Mouse (Mus musculus): Measurements from ENCODE around the gene Erbb2. TPM values are rescaled to one million over a fixed set of nuclear protein-coding genes. Genes with fewer than 3 reads are reported as not detected.
A peak's percentile ranks its signal among the peaks of the same experiment; 100 is the strongest.

The Erbb2 gene
- polyA plus RNA-seq, 1 experiment from 2014 or later, result 48.0 TPM

DNA sequence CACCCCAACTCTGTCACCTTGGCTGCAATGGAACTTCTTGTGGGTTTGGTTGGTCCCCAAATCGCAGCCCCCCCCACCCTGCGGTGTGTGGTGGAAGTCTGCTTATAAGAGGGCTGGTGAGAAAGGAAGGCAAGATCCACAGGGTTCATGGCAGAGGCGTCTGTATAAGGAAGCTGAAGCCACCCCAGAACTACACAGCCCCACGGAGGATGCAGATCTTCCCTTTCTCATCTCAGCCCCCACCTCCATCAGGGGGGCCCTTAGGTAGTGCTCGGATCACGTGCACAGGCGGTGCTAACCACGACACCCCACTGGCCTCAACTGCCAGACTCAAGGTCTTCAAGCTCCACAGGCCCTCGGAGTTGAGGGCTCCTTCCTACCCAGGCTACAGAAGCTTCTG, 51.6 kb downstream of the Erbb2 start:
- no peak for ATAC-seq (replicated peaks; ENCODE audit: low FRiP score)
- H3K4me1 ChIP-seq, result peaks cover 4% of the 10 kb centered on the region
- 84% methylated on average over 9 of the region's 9 CpGs for WGBS

DNA sequence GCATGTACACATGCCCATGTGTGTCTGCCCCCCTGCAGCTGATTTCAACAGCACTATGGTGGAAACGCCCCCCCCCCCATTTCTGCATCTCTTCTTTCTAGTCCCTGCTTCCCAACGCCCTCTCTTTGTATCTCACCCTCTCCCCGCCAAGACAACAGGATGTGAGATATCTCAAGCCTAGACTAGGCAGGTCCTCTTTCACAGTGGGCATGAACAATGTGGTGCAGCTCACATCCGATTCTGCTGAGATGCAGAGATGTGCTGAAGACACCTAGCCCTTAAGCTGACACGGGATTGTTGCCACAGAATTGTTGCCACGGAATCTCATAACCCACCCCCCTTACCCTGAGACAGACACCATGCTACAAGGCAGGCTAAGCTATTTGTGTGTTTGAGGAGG, 52.2 kb downstream of the Erbb2 start:
- H3K9ac ChIP-seq, result no peak overlapping the region
- 81% methylated on average over 6 of the region's 6 CpGs for WGBS
- ATAC-seq (replicated peaks; ENCODE audit: low FRiP score), result no peak
- no peaks in the 10 kb centered on the region for H3K36me3 ChIP-seq
- no peak overlapping the region for H3K4me3 ChIP-seq (replicated peaks)
- H3K9me3 ChIP-seq (replicated peaks), result no peaks in the 10 kb centered on the region
- H3K27ac ChIP-seq, result no peak overlapping the region
- H3K27me3 ChIP-seq, result peaks cover 13% of the 10 kb centered on the region
- peaks cover 2% of the 10 kb centered on the region; the same call in 1 of the 2 replicates for H3K4me1 ChIP-seq
- no peak overlapping the region for H3K4me2 ChIP-seq

More for the DNA sequence above, 51.6 kb downstream of the Erbb2 start:
- no peak overlapping the region for H3K4me2 ChIP-seq
- H3K27me3 ChIP-seq, result peaks cover 19% of the 10 kb centered on the region
- H3K27ac ChIP-seq, result no peak overlapping the region
- H3K9me3 ChIP-seq (replicated peaks), result no peaks in the 10 kb centered on the region
- no peak overlapping the region for H3K4me3 ChIP-seq (replicated peaks)
- no peaks in the 10 kb centered on the region for H3K36me3 ChIP-seq
- H3K9ac ChIP-seq, result no peak overlapping the region

DNA sequence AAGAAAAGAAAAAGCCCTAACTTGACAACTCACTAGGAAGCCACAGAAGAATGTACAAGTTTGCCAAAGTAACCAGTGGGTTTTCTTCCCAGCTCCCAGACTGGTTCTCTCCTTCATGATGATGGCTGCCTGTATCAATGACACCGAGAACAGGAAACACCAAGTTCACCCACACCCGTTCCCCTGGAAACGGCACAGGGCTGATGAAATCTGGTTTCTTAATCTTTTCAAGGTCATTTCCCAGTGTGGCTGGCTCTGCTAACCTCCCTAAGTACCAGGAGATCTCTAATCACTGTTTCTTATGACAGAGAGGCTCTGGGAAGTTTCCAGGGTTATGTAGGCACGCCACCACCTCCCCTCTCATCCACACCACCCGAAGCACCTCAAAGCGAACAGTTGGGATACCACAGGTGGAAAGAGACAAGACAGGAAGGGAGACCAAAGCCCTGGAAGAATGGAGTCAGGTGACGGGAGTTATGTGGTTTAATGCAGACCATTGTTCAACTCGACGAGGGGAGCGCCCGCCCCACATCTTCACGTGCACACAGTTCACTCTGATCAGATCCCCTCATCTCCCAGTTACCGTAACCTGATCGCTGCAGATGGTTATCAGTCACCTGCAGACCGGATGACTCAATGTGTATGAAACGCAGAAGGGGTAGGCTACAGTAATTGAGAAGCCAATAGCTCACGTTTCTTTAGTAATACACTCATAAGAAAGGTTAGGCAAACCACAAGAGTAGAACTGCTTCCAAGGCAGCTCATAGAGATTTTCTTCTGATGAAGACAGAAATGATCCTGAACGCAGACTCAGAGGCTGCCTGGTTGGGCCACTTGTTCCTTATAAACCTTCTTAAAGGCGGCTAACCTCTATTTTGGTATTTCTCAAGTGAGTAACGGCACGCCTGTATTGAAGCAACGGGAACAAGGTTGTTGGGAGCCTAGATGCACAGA, 57.8 kb downstream of the Erbb2 start:
- WGBS, result 53% methylated on average over 22 of the region's 22 CpGs
- Histone ChIP-seq H3K9ac (no peak overlapping the region), H3K4me2 (peak overlapping the region; percentile 15; the same call in 1 of the 2 replicates), H3K9me3 (replicated peaks) (no peaks in the 10 kb centered on the region), H3K27ac (peak overlapping the region; percentile 80), H3K27me3 (0 out of 2 replicates have a peak, but pooled peaks cover 2% of the 10 kb centered on the region), H3K4me1 (peaks cover 19% of the 10 kb centered on the region), H3K36me3 (no peaks in the 10 kb centered on the region), H3K4me3 (replicated peaks) (no peak overlapping the region)
- 0 out of 2 replicates have a peak, but pooled peaks have one; percentile 18 for ATAC-seq (replicated peaks; ENCODE audit: low FRiP score)

DNA sequence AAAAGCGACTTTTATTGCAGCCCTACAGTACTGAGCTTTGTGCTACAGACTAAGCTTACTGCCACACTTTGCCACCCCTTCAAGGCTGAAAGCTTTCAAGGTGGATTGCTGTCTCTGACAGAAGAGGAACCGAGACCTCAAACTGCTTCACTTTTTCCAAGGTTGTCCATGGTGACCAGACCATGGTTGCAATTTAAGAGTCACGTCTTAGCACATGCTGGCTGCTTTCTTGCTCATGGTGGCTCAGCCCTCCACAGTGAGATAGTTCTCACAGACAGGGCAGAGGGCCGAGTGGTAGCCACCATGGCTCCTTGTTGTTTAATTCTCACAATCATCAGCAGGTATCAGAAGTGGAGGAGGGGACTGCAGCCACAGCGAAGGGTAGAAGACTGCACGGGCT, 58.5 kb downstream of the Erbb2 start:
- Histone ChIP-seq H3K4me1 (peaks cover 19% of the 10 kb centered on the region), H3K9ac (no peak overlapping the region), H3K4me2 (no peak overlapping the region), H3K27me3 (0 out of 2 replicates have a peak, but pooled peaks cover under 1% of the 10 kb centered on the region), H3K36me3 (no peaks in the 10 kb centered on the region), H3K4me3 (replicated peaks) (no peak overlapping the region), H3K9me3 (replicated peaks) (no peaks in the 10 kb centered on the region), H3K27ac (peak overlapping the region; percentile 80)
- no peak for ATAC-seq (replicated peaks; ENCODE audit: low FRiP score)
- 72% methylated on average over 6 of the region's 6 CpGs for WGBS

DNA sequence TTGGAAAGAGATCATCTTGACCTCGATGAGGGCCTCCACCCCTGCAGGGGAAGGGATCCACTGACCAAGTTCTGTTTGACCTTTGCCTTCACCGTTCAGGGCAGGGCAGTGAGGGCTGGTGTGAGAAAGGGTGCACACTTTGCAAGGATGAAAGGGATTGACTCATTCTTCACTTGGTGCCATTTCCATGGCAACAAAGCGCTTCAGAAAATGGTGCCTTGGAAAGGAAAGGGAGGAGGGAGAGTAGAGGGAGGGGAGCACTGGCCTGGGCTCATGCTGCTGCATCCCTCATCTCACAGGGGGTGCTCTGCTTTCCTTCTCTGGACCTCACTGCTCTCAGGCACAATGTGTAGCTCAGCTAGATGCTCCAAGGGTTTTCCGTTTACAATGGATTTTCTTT, 60.4 kb downstream of the Erbb2 start:
- no peak for ATAC-seq (replicated peaks; ENCODE audit: low FRiP score)
- no peak overlapping the region for H3K27ac ChIP-seq
- no peak overlapping the region for H3K4me2 ChIP-seq
- 50% methylated on average over 4 of the region's 4 CpGs for WGBS
- no peaks in the 10 kb centered on the region for H3K27me3 ChIP-seq
- no peaks in the 10 kb centered on the region for H3K36me3 ChIP-seq
- no peak overlapping the region for H3K4me3 ChIP-seq (replicated peaks)
- H3K9ac ChIP-seq, result no peak overlapping the region
- no peaks in the 10 kb centered on the region for H3K9me3 ChIP-seq (replicated peaks)
- H3K4me1 ChIP-seq, result peaks cover 19% of the 10 kb centered on the region

DNA sequence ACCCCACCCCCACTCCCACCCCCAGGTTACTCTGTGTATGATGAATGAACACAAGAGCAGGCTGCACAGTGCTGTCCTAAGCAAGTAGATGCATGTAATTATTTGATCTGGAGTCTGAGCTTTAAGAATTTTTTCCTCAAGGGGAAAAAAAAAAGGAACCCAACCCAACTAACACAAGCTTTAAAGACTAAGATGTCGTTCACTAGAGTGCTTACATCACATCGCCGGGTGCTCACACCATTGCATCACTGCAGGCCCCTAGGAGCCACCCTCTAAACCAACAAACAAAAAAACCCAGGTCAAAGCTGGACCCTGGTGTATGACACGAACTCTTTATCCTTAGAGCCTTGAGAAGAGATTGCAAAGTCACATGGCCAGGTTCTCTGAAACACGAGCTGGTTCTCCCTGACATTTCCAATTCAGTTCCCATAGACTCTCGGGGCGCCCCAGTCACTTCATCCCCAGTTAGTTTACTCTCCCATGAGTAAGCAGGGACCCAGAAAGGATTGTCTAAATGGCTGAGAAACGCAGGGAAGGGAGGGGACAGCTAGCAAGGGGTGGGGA, 61.7 kb downstream of the Erbb2 start:
- Histone ChIP-seq H3K36me3 (no peaks in the 10 kb centered on the region), H3K27me3 (no peaks in the 10 kb centered on the region), H3K4me2 (no peak overlapping the region), H3K9me3 (replicated peaks) (no peaks in the 10 kb centered on the region), H3K27ac (no peak overlapping the region), H3K4me3 (replicated peaks) (no peak overlapping the region), H3K9ac (no peak overlapping the region), H3K4me1 (peaks cover 19% of the 10 kb centered on the region)
- WGBS, result 52% methylated on average over 8 of the region's 8 CpGs
- no peak for ATAC-seq (replicated peaks; ENCODE audit: low FRiP score)

DNA sequence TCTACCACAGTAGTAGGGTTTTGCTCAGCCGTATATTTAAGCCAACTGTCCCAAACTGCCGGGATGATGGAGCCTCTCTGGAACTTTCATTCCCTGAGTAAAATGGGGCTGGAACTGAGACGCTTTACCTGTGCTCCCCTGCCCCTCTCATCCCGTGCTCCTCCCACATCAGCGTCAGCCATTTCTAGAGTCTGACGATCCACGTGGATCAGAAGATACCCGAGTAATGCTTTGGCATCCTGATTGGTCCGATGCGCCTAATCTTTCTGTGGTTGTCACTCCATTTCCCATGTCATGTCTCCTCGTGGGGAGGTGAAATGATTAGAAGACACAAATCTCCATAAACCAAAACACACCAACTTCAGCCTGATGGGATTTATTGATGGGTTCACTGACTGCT, 62.7 kb downstream of the Erbb2 start:
- Histone ChIP-seq H3K4me3 (replicated peaks) (no peak overlapping the region), H3K9ac (no peak overlapping the region), H3K27ac (no peak overlapping the region), H3K4me1 (peaks cover 12% of the 10 kb centered on the region; the same call in 1 of the 2 replicates), H3K27me3 (no peaks in the 10 kb centered on the region), H3K36me3 (no peaks in the 10 kb centered on the region), H3K9me3 (replicated peaks) (no peaks in the 10 kb centered on the region), H3K4me2 (no peak overlapping the region)
- no peak for ATAC-seq (replicated peaks; ENCODE audit: low FRiP score)
- WGBS, result 88% methylated on average over 11 of the region's 11 CpGs

DNA sequence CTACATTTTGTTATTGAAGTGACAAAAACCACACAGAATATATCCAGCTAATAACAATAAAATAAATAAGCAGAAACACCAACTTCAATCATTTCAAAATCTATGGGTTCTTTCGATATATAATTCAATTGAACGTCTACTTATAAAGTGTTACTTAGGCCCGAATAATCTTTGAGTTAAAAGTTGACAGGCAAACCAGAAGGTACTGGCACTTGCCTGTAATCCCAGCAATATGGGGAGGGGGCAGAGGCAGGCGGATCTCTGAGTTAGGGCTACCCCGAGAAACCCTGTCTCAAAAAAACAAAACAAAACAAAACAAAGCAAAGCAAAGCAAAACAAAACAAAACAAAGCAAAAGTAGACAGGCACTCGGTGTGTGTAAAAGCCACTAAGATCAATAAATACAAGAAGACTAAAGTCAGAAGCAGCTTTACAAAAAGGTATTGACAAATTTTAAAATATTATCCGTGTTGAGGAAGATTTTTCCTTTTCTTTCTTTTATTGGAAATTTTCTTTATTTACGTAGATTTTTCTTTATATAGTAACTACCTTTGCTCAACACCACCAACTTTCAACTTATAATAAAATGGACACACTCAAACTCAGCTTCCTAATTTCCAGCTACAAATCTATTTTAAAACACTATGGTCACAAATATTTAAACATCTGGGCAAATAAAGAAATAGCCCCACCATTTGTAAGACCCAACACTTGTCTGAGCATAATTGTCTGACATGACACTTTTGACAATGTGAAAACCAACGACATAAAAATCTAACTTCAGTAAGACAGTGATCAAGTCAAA, 63.6 kb downstream of the Erbb2 start:
- Histone ChIP-seq H3K9ac (no peak overlapping the region), H3K27ac (no peak overlapping the region), H3K27me3 (no peaks in the 10 kb centered on the region), H3K4me2 (no peak overlapping the region), H3K4me1 (peaks cover 12% of the 10 kb centered on the region; the same call in 1 of the 2 replicates), H3K4me3 (replicated peaks) (no peak overlapping the region), H3K36me3 (no peaks in the 10 kb centered on the region), H3K9me3 (replicated peaks) (no peaks in the 10 kb centered on the region)
- WGBS, result 89% methylated on average over 9 of the region's 9 CpGs
- ATAC-seq (replicated peaks; ENCODE audit: low FRiP score), result no peak

DNA sequence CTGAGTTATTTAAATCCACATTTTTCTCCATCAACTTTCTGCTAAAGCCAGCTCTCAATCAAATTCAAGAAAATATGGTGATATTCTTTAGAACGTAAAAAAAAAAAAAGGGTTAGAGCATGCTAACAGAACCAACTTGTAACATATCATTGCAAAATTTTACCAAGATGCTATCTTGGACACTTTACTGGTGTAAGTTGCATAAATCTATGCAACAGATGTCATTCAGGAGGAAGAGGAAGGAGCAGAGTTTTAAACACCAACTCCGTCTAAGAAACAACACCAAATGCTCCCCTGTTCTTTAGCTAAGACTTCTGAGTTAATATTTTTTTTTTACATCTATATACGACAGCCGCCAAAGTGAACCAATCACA, 64.2 kb downstream of the Erbb2 start:
- no peak for ATAC-seq (replicated peaks; ENCODE audit: low FRiP score)
- Histone ChIP-seq H3K9me3 (replicated peaks) (no peaks in the 10 kb centered on the region), H3K4me2 (no peak overlapping the region), H3K27ac (no peak overlapping the region), H3K4me3 (replicated peaks) (no peak overlapping the region), H3K9ac (no peak overlapping the region), H3K27me3 (no peaks in the 10 kb centered on the region), H3K4me1 (0 out of 2 replicates have a peak, but pooled peaks cover 7% of the 10 kb centered on the region), H3K36me3 (no peaks in the 10 kb centered on the region)
- 84% methylated on average over 4 of the region's 4 CpGs for WGBS

DNA sequence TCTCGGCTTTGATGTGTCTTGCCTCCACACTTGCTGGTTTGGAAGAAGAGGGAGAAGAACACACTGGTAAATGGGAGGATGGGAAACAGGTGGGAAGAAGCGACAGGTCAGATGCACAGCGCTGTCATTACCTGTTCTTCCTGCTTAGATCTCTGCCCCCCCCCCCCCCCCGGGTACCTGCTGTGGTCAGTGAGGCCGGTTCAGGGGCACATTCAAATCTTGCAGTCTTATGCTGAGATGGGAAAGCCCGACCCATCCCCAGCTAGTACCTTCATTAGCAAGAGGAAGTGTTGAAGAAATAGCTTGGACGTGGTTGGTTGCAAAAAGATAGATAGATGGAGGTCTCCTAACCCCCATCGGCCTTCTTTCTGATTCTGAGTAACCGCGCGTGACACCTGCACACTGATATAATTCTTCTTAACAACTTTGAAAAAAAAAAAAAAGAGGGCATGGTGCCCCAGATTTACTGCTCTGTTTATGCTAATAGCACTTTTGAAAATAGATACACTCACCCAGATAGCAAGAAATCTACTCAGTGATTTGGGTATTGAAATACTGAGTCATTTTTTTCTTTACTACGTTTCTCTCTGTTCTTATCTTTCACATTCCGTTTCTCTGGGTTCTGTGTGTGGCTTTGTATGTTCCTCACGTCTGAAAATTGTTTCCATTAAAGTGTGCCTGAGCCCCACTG, 64.9 kb downstream of the Erbb2 start:
- H3K4me3 ChIP-seq (replicated peaks), result no peak overlapping the region
- no peak for ATAC-seq (replicated peaks; ENCODE audit: low FRiP score)
- H3K9me3 ChIP-seq (replicated peaks), result no peaks in the 10 kb centered on the region
- 0 out of 2 replicates have a peak, but pooled peaks cover 3% of the 10 kb centered on the region for H3K4me1 ChIP-seq
- H3K27ac ChIP-seq, result no peak overlapping the region
- no peaks in the 10 kb centered on the region for H3K36me3 ChIP-seq
- no peak overlapping the region for H3K9ac ChIP-seq
- WGBS, result 54% methylated on average over 14 of the region's 14 CpGs
- no peak overlapping the region for H3K4me2 ChIP-seq
- H3K27me3 ChIP-seq, result no peaks in the 10 kb centered on the region
